Mouse (Mus musculus): Measurements from ENCODE around the gene 2610028H24Rik. TPM values are rescaled to one million over a fixed set of nuclear protein-coding genes. Genes with fewer than 3 reads are reported as not detected.

2610028H24Rik gene
- not detected for total RNA-seq (2023)

DNA sequence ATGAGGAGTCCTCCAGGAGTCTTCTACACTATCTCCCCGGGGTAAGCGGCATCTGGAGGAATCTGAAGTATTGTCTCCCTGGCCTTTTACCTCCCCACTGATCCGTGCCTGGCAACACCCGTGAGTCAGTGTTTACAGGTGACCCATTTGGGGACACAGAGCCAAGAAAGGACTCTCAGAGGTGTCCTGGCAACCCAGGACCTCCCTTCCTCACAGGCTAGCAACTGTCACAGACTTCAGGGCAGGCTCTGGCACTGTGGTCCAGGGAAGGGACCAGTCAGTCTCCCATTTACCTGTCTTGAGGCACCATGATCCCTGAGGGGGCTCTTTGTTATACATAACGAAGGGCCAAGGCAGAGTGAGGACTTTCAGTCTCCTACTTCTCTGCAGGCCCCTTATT is at the start of gene 2610028H24Rik:
TSS of gene 2610028H24Rik (plus strand) at position 231 of the 400 bp plus-strand sequence.

GRCm38 (mm10) chr10:76440281-76440680 is 8.6 kb upstream of the 2610028H24Rik start, which contains the start of gene AC141477.1:
TSS of gene AC141477.1 (minus strand) at chr10:76440444.

DNA sequence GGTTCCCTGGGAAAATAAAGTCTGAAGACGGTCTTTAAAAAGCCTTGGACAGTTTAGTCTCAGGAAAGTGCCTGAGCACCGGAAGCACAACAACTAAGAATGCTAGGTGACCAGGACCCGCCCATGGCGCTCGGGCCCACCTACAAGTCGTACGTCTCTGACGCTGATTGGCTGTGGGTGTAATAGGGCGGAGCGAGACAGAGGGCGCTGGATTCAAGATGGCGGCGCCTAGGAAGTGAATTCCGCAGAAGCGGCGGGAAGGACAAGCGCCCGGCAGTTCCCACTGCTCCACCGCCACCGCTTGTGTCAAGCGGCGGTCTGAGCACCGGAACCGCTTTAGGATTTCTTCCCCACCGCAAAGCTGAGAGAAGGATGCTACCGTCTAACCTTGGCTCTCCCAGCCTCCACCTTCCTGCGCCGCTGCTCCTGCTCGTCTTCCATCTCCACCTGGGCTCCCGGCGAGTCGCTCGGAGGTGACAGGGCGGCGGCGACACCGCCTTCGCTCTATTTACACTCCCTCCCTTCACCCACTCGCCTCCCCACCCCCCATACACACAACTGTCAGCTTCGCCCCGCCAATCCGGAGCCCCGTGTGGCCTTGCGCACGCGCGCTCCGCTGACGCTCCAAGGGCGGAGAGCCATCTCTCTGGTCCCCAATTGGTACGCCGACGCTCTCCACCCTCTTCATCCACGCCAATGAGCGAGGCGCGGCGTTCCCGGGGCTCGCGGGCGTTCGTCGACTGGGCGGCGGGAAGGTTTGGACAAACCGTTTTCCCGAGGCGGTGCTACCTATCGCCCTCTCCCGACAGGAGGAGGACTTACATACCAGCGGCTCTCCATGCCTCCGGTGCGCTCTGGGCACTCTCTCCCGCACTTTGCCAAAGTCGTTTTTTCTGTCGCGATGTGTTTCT is 6.4 kb upstream of the 2610028H24Rik start, which contains the start of gene Pcnt:
TSS of gene Pcnt (minus strand) at position 609 of the 911 bp plus-strand sequence.

DNA sequence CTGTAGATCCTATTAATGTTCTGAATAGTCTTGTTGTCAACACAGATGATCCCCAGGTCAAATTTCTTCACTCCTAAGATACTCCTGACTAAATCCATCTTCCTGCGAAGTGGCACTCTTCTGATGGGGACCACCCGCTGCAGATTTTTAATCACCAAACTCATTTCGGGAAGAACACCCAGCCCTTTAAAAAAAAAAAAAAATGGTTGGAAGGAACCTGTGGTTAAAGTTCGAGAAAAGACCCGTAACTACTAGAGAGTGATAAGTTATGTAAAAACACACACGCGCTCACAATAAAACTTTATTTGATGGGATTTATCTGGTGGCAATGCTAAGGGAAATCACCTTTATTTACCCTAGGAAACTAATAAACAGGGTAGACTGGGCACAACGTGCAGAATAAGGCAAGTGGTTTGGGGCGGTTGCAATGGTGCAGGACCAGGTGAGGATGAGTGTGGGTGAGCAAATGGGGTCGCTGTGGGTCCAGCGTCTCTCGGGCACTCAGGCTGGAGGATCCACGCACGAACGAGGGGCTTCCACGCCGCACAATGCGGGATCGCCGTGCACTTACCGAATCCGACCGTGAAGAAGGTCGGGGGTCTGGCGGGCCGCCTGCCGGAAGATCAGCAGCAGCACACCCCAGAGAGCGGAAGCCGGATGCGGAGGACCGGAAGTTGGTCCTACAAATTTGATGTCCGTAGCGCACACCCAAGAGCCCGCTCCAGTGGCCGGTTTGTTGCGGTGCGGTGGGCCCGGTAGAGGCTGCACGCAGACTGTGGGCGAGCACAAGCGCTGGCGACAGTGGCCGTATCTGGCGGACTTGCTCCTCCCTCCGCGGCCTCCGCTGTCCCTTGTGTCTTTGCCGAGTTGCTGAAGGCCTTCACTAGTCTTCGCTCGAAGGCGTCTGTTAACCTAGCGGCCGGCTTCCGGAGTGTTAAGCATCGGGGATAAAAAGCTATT is 19.6 kb downstream of the 2610028H24Rik start, which contains the start of the genes Mcm3ap and Ybey:
TSS of gene Mcm3ap (plus strand) at position 725 of the 960 bp plus-strand sequence.
TSS of gene Ybey (minus strand) at position 912 of the 960 bp plus-strand sequence.

Other genes starting within 250 kb of the 2610028H24Rik start
- 10 to 100 TPM; 11.1 to 13.6 TPM for gene Prmt2, start 211.2 kb upstream of the 2610028H24Rik start, total RNA-seq (2023)
- gene S100b, start 195.2 kb upstream of the 2610028H24Rik start, total RNA-seq (2023): not detected
- gene Dip2a, start 103.8 kb upstream of the 2610028H24Rik start, total RNA-seq (2023): 1 to 10 TPM; 7.3 to 9.0 TPM
- gene AC141477.1, start 8.6 kb upstream of the 2610028H24Rik start, total RNA-seq (2023): 10 to 100 TPM; 14.2 to 26.8 TPM
- gene Pcnt, start 6.3 kb upstream of the 2610028H24Rik start, total RNA-seq (2023): 10 to 100 TPM; 63.0 to 63.8 TPM
- 10 to 100 TPM; 71.0 to 71.1 TPM for gene Mcm3ap, start 19.8 kb downstream of the 2610028H24Rik start, total RNA-seq (2023)
- 1 to 10 TPM; 1.8 to 2.0 TPM for gene Ybey, start 20.0 kb downstream of the 2610028H24Rik start, total RNA-seq (2023)
- gene Lss, start 82.5 kb downstream of the 2610028H24Rik start, total RNA-seq (2023): 10 to 100 TPM; 15.4 to 17.2 TPM
- gene Spatc1l, start 113.2 kb downstream of the 2610028H24Rik start, total RNA-seq (2023): not detected
- not detected for gene Ftcd, start 126.6 kb downstream of the 2610028H24Rik start, total RNA-seq (2023)
- under 1 TPM in 1 of 2 experiments, not detected in 1; 0.15 TPM for gene Col6a2, start 174.5 kb downstream of the 2610028H24Rik start, total RNA-seq (2023)

Data from B cell, adult 67 days (primary cell).